Mouse (Mus musculus): ENCODE data around the gene Tmco4. TPM values are rescaled to one million over a fixed set of nuclear protein-coding genes. Genes with fewer than 3 reads are reported as not detected.

Tmco4 gene
- polyA plus RNA-seq, 1 experiment from 2014 or later, result 0.98 TPM

DNA sequence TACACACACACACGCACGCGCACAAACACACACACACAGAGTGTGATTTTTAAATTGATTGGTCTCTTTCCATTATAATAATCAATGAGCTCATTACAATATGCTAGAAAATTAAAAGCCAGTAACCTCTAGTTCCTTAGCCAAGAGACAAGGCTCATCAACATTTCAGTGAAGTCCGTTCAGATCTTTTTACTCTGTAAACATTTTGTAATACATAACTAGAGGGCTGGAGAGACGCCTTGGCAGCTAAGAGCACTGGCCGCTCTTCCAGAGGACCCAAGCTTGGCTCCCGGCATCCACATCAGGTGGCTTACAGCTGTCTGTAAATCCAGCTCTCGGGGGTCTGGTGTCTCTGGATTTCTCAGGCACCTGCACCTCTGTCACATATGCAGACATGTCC lies 7.3 kb downstream of the Tmco4 start:
- DNase-seq (ENCODE audit: low spot score), result no peak
- no peak overlapping the region for H3K27ac ChIP-seq (replicated peaks)
- no peaks in the 10 kb centered on the region for H3K9me3 ChIP-seq (replicated peaks)
- peaks cover 10% of the 10 kb centered on the region for H3K4me1 ChIP-seq
- WGBS, result 91% methylated on average over 8 of the region's 8 CpGs
- H3K36me3 ChIP-seq, result no peaks in the 10 kb centered on the region
- no peaks in the 10 kb centered on the region for H3K27me3 ChIP-seq (ENCODE audit: low read depth, poor library complexity, severe bottlenecking)
- no peak overlapping the region for H3K4me3 ChIP-seq

DNA sequence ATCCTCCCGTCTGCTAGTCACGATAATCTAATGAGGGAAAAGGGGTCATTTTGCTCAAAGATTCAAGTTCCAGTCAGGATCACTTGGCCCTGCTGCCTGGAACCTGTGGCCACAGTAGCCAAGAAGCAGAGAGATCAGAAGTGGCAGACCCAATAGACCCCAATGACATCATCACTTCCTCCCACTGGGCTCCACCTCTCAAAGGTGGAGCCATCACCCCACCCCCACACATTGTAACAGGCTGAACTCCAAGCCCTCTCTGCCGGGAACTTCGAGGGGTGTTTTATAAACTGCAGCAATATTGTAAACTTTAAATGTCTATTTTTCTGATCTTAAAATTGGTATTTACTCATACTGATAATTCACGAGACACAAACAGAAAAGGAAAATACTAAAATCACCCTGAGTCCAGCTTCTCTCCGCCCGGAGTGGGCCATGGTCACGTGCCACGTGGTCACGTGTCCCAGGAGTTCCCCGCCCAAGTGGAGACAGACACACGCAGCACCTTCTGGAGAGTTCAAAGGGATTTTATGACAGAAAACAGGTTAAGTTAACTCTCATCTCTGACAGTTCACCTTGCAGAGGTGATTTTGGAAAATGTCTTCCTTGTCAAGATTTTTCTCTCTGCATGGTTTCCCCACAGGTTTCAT lies 8.2 kb downstream of the Tmco4 start:
- 29% methylated on average over 12 of the region's 12 CpGs for WGBS

DNA sequence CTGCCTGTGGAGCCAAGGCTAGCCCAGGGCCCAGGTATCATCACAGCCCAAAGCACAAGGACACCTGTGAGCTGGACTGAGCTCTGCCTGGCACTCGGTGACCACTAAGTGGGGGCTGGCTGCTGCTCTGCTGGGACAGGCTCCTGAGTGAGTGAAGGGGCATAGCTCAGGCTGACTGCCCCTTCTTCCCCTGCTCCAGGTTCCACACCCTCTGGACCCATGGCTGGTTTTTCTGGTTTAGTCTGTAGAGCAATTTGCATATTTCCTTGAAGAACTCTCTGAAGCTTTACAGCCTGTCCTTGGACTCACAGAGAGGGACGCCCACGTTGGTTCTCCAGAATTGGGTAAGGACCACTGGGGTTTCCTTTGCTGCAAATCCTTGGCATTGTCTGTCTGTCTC lies 10.7 kb downstream of the Tmco4 start:
- WGBS, result 70% methylated on average over 3 of the region's 3 CpGs
- no peak for DNase-seq (ENCODE audit: low spot score)
- Histone ChIP-seq H3K36me3 (no peaks in the 10 kb centered on the region), H3K4me1 (peaks cover 13% of the 10 kb centered on the region), H3K27ac (replicated peaks) (no peak overlapping the region), H3K27me3 (ENCODE audit: low read depth, poor library complexity, severe bottlenecking) (no peaks in the 10 kb centered on the region), H3K9me3 (replicated peaks) (no peaks in the 10 kb centered on the region), H3K4me3 (no peak overlapping the region)

More for the DNA sequence above, 8.2 kb downstream of the Tmco4 start:
- no peaks in the 10 kb centered on the region for H3K27me3 ChIP-seq (ENCODE audit: low read depth, poor library complexity, severe bottlenecking)
- DNase-seq (ENCODE audit: low spot score), result peak; percentile 19
- 0 out of 2 replicates have a peak overlapping the region, but pooled peaks have one; percentile 9 for H3K4me3 ChIP-seq
- H3K27ac ChIP-seq (replicated peaks), result no peak overlapping the region
- peaks cover 12% of the 10 kb centered on the region for H3K4me1 ChIP-seq
- no peaks in the 10 kb centered on the region for H3K9me3 ChIP-seq (replicated peaks)
- no peaks in the 10 kb centered on the region for H3K36me3 ChIP-seq

DNA sequence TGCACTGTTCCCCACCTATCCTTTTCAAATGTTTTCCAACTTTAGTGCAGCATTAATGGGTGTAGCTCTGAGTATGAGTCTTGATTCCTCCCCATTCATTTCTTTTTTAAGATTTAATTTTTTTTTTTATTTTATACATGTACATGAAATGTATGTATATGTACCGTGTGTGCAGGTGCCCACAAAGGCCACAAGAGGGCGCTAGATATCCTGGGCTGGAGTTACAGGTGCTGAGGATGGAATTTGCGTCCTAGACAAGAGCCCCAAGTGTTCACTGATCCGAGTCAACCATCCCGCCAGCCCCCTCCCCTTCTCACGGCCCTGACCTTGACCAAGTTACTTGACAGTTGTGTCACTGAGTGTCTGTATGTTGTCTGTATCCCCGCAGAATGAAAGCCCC lies 12.1 kb downstream of the Tmco4 start:
- Histone ChIP-seq H3K9me3 (replicated peaks) (no peaks in the 10 kb centered on the region), H3K27me3 (ENCODE audit: low read depth, poor library complexity, severe bottlenecking) (no peaks in the 10 kb centered on the region), H3K4me1 (peaks cover 13% of the 10 kb centered on the region), H3K36me3 (no peaks in the 10 kb centered on the region), H3K4me3 (no peak overlapping the region), H3K27ac (replicated peaks) (no peak overlapping the region)
- no peak for DNase-seq (ENCODE audit: low spot score)
- 80% methylated on average over 7 of the region's 7 CpGs for WGBS

DNA sequence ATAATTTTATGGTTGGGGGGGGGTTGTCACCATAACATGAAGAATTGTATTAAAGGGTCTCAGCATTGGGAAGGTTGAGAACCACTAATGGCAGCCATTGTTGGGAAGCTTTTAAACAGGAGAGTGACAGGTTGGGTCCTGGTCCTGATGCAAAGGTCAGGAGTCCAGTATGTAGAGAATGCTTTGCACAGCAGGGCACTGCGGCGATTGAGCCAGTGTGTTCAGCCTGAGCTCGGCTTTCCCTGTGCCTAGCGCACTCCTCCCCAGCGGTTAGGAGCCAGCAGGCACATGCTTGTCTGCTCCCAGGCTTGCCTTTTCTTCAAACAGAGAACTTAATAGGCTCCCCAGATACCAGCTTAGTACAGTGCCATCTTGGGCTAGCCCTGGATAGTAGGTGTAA lies 13.6 kb downstream of the Tmco4 start:
- no peak overlapping the region for H3K27ac ChIP-seq (replicated peaks)

DNA sequence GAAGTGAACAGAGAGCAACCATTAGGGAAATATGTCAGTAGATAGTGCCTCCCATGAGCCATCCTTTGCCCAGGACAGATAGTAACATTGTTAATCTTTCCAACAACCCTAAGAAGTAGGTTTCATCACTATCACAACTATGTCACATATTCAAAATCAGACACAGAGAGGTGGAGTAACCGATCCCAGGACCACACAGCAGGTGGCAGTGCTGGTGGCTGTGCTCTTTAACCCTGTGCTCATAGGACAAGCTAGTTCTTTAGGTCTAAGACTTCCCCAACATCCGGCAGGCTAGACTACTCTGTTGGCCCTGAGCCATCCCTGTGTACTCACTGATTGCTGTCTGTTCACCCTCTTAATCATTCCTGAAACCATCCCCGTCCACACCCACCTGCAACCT lies 21.7 kb downstream of the Tmco4 start:
- no peaks in the 10 kb centered on the region for H3K36me3 ChIP-seq
- no peaks in the 10 kb centered on the region for H3K4me1 ChIP-seq
- H3K27me3 ChIP-seq (ENCODE audit: low read depth, poor library complexity, severe bottlenecking), result no peaks in the 10 kb centered on the region
- no peak overlapping the region for H3K27ac ChIP-seq (replicated peaks)
- 82% methylated on average over 3 of the region's 3 CpGs for WGBS
- H3K9me3 ChIP-seq (replicated peaks), result no peaks in the 10 kb centered on the region
- no peak overlapping the region for H3K4me3 ChIP-seq
- no peak for DNase-seq (ENCODE audit: low spot score)

More for the DNA sequence above, 13.6 kb downstream of the Tmco4 start:
- 38% methylated on average over 5 of the region's 5 CpGs for WGBS
- Histone ChIP-seq H3K4me3 (no peak overlapping the region), H3K9me3 (replicated peaks) (no peaks in the 10 kb centered on the region), H3K36me3 (no peaks in the 10 kb centered on the region), H3K27me3 (ENCODE audit: low read depth, poor library complexity, severe bottlenecking) (no peaks in the 10 kb centered on the region), H3K4me1 (peaks cover 7% of the 10 kb centered on the region; the same call in 1 of the 2 replicates)
- DNase-seq (ENCODE audit: low spot score), result no peak

DNA sequence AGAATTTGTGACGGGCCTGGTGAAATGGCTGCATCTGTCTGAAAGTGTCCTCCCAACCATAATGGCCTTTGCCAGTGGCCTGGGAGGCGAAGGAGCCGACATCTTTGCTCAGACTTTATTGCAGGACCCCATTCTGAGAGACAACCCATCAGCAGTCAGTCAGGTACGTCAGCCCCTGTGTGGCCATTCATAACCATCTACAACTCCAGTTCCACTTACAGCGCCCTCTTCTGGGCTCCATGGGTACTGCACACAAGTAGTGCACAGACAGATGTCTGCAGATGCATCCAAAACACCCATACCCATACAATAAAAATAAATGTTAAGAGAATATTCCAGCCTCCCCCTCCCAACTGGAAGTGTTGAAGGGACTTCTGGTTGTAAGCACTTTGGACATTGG lies 23.7 kb downstream of the Tmco4 start:
- WGBS, result 80% methylated on average over 5 of the region's 5 CpGs
- no peaks in the 10 kb centered on the region for H3K36me3 ChIP-seq
- H3K4me1 ChIP-seq, result no peaks in the 10 kb centered on the region; the same call in 1 of the 2 replicates
- H3K27ac ChIP-seq (replicated peaks), result no peak overlapping the region
- H3K9me3 ChIP-seq (replicated peaks), result no peaks in the 10 kb centered on the region
- no peak for DNase-seq (ENCODE audit: low spot score)
- H3K27me3 ChIP-seq (ENCODE audit: low read depth, poor library complexity, severe bottlenecking), result no peaks in the 10 kb centered on the region
- no peak overlapping the region for H3K4me3 ChIP-seq

DNA sequence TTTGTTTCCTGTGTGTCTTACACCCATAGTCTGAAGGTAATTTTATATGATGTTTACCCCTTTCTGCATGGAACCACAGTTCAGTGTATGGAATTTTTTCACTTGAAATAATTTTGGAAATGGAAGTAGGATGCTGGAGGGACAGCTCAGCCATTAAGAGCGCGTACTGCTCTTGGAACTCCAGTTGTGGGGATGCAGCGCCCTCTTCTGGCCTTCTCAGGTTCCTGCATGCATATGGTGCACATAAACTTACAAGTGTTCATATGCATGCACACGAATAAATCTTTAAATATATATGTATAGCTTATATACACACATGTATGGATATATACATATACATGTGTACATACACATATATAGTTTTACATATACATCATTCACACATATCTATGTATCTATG lies 24.4 kb downstream of the Tmco4 start:
- Histone ChIP-seq H3K27me3 (ENCODE audit: low read depth, poor library complexity, severe bottlenecking) (no peaks in the 10 kb centered on the region), H3K4me1 (no peaks in the 10 kb centered on the region; the same call in 1 of the 2 replicates), H3K4me3 (no peak overlapping the region), H3K36me3 (no peaks in the 10 kb centered on the region), H3K27ac (replicated peaks) (no peak overlapping the region), H3K9me3 (replicated peaks) (no peaks in the 10 kb centered on the region)
- no peak for DNase-seq (ENCODE audit: low spot score)
- 82% methylated on average over 4 of the region's 4 CpGs for WGBS

DNA sequence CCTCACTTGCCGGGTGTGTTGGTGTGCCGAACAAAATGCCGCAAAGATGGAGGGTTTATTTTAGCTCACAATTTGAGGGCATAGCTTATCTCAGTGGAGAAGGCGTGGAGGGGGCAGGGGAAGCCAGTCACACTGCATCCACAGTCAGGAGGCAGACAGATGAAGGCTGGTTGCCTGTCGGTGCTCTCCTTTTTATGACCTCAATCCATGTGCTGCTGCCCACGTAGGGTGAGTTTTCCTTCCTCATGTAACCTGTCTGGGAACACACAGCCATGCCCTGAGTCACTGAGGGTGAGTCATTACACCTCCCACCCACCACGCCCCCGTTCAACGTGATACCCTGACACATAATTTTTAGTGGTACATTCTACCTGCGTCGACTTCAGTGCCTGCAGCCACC lies 25.9 kb downstream of the Tmco4 start:
- 91% methylated on average over 11 of the region's 11 CpGs for WGBS
- Histone ChIP-seq H3K4me1 (no peaks in the 10 kb centered on the region; the same call in 1 of the 2 replicates), H3K36me3 (no peaks in the 10 kb centered on the region), H3K4me3 (no peak overlapping the region), H3K27me3 (ENCODE audit: low read depth, poor library complexity, severe bottlenecking) (no peaks in the 10 kb centered on the region), H3K9me3 (replicated peaks) (no peaks in the 10 kb centered on the region), H3K27ac (replicated peaks) (no peak overlapping the region)
- DNase-seq (ENCODE audit: low spot score), result no peak

DNA sequence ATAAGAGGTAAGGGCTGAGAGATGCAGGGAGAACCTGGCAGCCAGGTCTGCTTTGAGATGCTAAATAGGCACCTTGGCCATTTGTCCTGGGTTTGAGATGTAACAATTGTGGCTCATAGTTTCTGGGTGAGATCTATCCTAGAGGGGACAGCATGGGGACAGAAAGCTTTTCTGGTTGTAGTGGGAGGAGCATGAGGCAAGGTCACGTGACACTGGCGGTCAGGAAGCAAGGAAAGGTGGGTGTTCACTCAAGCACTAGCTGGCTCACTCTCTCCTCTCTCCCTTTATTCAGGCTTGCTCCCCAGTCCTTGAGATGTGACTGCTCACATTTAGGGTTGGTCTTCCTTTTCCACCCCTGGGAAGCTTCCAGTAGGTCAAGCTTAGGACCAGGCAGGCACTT lies 28.3 kb downstream of the Tmco4 start:
- DNase-seq (ENCODE audit: low spot score), result no peak
- Histone ChIP-seq H3K27ac (replicated peaks) (no peak overlapping the region), H3K9me3 (replicated peaks) (no peaks in the 10 kb centered on the region), H3K4me1 (peaks cover 3% of the 10 kb centered on the region; the same call in 1 of the 2 replicates), H3K27me3 (ENCODE audit: low read depth, poor library complexity, severe bottlenecking) (no peaks in the 10 kb centered on the region), H3K36me3 (no peaks in the 10 kb centered on the region), H3K4me3 (no peak overlapping the region)
- WGBS, result 47% methylated on average over 2 of the region's 2 CpGs

DNA sequence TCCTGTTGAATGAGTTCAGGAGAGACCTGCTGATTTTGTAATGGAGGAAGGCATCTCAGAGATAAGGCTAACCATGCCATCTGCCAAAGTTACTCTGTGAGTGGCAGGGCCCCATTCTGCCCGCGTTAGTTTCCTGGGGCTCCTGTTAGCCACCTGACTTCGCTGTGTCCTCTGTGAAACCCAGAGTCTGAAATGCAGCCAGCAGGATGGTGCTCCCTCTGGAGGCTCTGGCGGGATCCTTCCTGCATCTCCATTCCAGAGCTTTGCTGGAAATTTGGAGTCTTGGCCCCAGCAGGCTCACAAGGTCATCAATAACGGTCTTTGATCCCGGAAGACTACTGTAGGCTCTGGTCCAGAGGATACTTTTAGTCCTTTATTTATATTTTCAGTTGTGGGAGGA lies 28.7 kb downstream of the Tmco4 start:
- peaks cover 3% of the 10 kb centered on the region; the same call in 1 of the 2 replicates for H3K4me1 ChIP-seq
- no peak for DNase-seq (ENCODE audit: low spot score)
- WGBS, result 39% methylated on average over 6 of the region's 6 CpGs
- no peak overlapping the region for H3K4me3 ChIP-seq
- H3K36me3 ChIP-seq, result no peaks in the 10 kb centered on the region
- H3K27ac ChIP-seq (replicated peaks), result no peak overlapping the region
- no peaks in the 10 kb centered on the region for H3K27me3 ChIP-seq (ENCODE audit: low read depth, poor library complexity, severe bottlenecking)
- no peaks in the 10 kb centered on the region for H3K9me3 ChIP-seq (replicated peaks)

DNA sequence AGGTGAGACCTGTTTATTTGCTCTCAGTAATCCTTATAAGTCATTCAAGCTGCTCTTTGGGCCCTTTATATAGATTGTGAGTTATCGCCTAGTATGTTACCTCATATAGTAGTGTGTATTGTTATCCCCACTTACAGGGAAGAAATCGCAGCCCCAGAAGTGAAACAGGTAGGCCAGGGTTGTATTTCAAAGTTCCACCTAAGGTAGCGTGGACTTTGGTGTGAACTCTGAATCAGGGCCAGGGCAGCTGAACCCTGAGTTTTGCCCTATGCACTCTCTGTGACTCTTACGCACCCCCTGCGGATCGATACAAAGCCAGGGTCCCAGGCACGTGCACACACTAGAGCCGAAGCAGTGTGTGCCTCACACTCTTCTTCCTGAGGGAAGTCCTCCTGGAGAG lies 31.4 kb downstream of the Tmco4 start:
- no peak for DNase-seq (ENCODE audit: low spot score)
- H3K36me3 ChIP-seq, result no peaks in the 10 kb centered on the region
- no peak overlapping the region for H3K4me3 ChIP-seq
- no peak overlapping the region for H3K27ac ChIP-seq (replicated peaks)
- WGBS, result 67% methylated on average over 8 of the region's 8 CpGs
- H3K4me1 ChIP-seq, result peaks cover 13% of the 10 kb centered on the region
- no peaks in the 10 kb centered on the region for H3K27me3 ChIP-seq (ENCODE audit: low read depth, poor library complexity, severe bottlenecking)
- no peaks in the 10 kb centered on the region for H3K9me3 ChIP-seq (replicated peaks)

DNA sequence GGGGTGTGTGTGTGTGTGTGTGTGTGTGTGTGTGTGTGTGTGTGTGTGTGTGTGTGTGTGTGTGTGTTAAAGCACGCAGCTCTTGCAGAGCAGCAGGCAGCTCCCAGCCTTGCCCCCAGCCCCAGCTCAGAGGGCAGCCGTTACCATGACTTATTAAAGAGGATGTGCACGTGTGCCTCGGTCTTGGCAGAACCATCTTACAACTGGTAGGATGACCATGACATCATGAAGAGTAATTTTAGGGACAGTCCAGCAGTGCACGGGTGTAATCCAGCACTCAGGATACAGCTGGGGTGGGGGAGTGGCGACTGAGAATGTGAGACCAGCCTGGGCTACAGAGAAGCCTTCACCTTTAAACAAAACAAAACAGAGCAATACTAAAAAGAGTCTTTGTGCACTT lies 32.5 kb downstream of the Tmco4 start:
- Histone ChIP-seq H3K4me1 (peaks cover 13% of the 10 kb centered on the region), H3K4me3 (no peak overlapping the region), H3K27ac (replicated peaks) (no peak overlapping the region), H3K27me3 (ENCODE audit: low read depth, poor library complexity, severe bottlenecking) (no peaks in the 10 kb centered on the region), H3K9me3 (replicated peaks) (no peaks in the 10 kb centered on the region), H3K36me3 (no peaks in the 10 kb centered on the region)
- no peak for DNase-seq (ENCODE audit: low spot score)
- 78% methylated on average over 6 of the region's 6 CpGs for WGBS

DNA sequence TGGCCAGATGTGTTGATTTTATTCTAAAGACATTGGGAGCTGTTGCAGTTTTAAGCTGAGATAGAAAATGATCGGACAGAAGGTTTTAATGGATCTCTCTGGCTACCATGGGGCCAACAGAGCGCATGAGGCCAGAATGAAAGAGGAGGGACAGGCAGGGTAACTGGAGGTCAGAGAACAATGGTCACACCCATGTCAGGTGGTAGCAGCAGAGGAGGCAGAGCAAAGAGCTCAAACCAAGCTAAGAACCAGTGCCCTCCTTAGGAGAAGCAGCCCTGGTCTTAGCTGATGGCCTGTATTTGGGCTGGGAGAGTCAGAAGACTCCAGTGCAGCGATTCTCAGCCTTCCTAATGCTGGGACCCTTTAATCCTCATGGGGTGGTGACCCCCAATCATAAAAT lies 34.7 kb downstream of the Tmco4 start:
- no peaks in the 10 kb centered on the region for H3K27me3 ChIP-seq (ENCODE audit: low read depth, poor library complexity, severe bottlenecking)
- H3K4me3 ChIP-seq, result no peak overlapping the region
- no peaks in the 10 kb centered on the region for H3K9me3 ChIP-seq (replicated peaks)
- H3K4me1 ChIP-seq, result peaks cover 13% of the 10 kb centered on the region
- no peaks in the 10 kb centered on the region for H3K36me3 ChIP-seq
- WGBS, result 91% methylated on average over 3 of the region's 3 CpGs
- DNase-seq (ENCODE audit: low spot score), result no peak
- H3K27ac ChIP-seq (replicated peaks), result no peak overlapping the region
